Mouse (Mus musculus) midbrain, embryonic 13.5 days (tissue): ENCODE measurements around the gene Plin2. TPM values are rescaled to one million over a fixed set of nuclear protein-coding genes. Genes with fewer than 3 reads are reported as not detected.

ENCODE experiments used
- ATAC-seq: fragments of 200-750 bp; cut with Nextera tagmentation; 2 replicates; pipeline ENCODE4 v1.8.0; 2017; ENCODE audit warnings: mild to moderate bottlenecking, moderate TSS enrichment, moderate library complexity
- H3K27ac ChIP-seq: fragments of 300-500 bp; sonication (generic); 2 replicates; pipeline ENCODE4 v1.5.1; 2015; ENCODE audit warnings: inconsistent platforms, mild to moderate bottlenecking, moderate library complexity
- H3K27me3 ChIP-seq: fragments of 300-500 bp; sonication (generic); 2 replicates; pipeline ENCODE4 v1.6.1; 2015; ENCODE audit warnings: mild to moderate bottlenecking, inconsistent platforms
- H3K36me3 ChIP-seq: fragments of 300-500 bp; sonication (generic); 2 replicates; pipeline ENCODE4 v1.6.1; 2015; ENCODE audit warnings: mild to moderate bottlenecking, inconsistent platforms
- H3K4me1 ChIP-seq: fragments of 300-500 bp; sonication (generic); replicated peaks from 2 replicates; pipeline ENCODE4 v1.6.1; 2015; ENCODE audit warnings: inconsistent platforms
- H3K4me2 ChIP-seq: fragments of 300-500 bp; sonication (generic); replicated peaks from 2 replicates; pipeline ENCODE4 v1.6.1; 2015; ENCODE audit warnings: moderate library complexity, mild to moderate bottlenecking, inconsistent platforms
- H3K4me3 ChIP-seq: fragments of 300-500 bp; sonication (generic); replicated peaks from 2 replicates; pipeline ENCODE4 v1.5.1; 2015; ENCODE audit warnings: mild to moderate bottlenecking, inconsistent platforms
- H3K9ac ChIP-seq: fragments of 300-500 bp; sonication (generic); replicated peaks from 2 replicates; pipeline ENCODE4 v1.6.1; 2015; ENCODE audit warnings: mild to moderate bottlenecking, inconsistent platforms
- H3K9me3 ChIP-seq: fragments of 300-500 bp; sonication (generic); 2 replicates; pipeline ENCODE4 v1.6.1; 2016; ENCODE audit warnings: mild to moderate bottlenecking, inconsistent platforms
- WGBS: fragments of 180-500 bp; shearing (Covaris S2); methylation state at CpG from one replicate; pipeline ENCODE4 v1.1.7; 2015; 5-methylcytosine and 5-hydroxymethylcytosine counted together
- polyA plus RNA-seq: library from polyadenylated mRNA; unstranded; fragments of >200 nt; fragmentation: Nextera tagmentation; extraction: Ambion mirVana; gene quantifications from 2 replicates; pipeline ENCODE4 v1.2.1, GENCODE M21; 2015

Gene Plin2
- polyA plus RNA-seq, 1 experiment from 2014 or later, result 41.8 TPM

DNA sequence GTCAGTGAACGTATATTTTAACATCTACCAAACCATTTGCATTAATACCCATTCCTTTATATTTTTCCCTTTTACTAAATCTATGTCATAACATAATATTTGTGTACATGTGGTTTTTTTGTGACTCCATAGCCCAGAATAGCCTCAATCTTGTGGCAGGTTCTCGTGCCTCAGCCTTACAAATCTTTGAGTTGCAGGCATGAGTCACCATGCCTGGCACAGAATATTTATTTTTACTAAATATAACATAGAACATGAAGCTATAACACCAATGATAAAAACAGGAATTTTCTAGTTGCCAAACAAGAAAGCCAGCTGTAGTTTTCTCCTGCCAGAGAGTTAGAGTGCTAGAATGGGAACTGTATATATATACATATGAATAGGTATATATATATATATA, 49.4 kb downstream of the Plin2 start:
- no peak overlapping the region for H3K4me3 ChIP-seq
- no peaks in the 10 kb centered on the region for H3K4me1 ChIP-seq
- H3K27me3 ChIP-seq, result no peaks in the 10 kb centered on the region
- no peak for ATAC-seq
- no peak overlapping the region for H3K9ac ChIP-seq
- H3K27ac ChIP-seq, result no peak overlapping the region
- WGBS, result 81% methylated on average over 2 of the region's 2 CpGs
- H3K4me2 ChIP-seq, result no peak overlapping the region
- H3K36me3 ChIP-seq, result no peaks in the 10 kb centered on the region
- no peaks in the 10 kb centered on the region for H3K9me3 ChIP-seq

DNA sequence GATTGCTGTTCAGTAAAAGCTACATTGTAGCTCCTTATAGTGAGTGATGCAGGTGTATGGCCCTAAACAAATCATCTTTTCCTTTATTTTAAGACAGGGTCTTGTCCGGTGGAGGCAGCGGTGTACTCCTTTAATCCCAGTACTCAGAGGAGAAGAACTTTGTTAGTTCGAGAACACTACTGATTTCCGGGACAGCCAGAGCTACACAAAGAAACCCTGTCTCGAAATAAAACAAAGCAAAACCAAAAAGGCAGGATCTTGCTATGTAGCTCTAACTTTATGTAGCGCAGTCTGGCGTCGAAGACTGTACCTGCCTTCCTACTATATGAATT, 57.6 kb downstream of the Plin2 start:
- Histone ChIP-seq H3K9me3 (no peaks in the 10 kb centered on the region), H3K4me3 (peak overlapping the region; percentile 88), H3K9ac (peak overlapping the region; percentile 52), H3K4me2 (peak overlapping the region; percentile 87), H3K36me3 (no peaks in the 10 kb centered on the region), H3K4me1 (peaks cover 23% of the 10 kb centered on the region), H3K27ac (peak overlapping the region; percentile 41), H3K27me3 (no peaks in the 10 kb centered on the region)
- 38% methylated on average over 8 of the region's 8 CpGs for WGBS
- ATAC-seq, result no peak

DNA sequence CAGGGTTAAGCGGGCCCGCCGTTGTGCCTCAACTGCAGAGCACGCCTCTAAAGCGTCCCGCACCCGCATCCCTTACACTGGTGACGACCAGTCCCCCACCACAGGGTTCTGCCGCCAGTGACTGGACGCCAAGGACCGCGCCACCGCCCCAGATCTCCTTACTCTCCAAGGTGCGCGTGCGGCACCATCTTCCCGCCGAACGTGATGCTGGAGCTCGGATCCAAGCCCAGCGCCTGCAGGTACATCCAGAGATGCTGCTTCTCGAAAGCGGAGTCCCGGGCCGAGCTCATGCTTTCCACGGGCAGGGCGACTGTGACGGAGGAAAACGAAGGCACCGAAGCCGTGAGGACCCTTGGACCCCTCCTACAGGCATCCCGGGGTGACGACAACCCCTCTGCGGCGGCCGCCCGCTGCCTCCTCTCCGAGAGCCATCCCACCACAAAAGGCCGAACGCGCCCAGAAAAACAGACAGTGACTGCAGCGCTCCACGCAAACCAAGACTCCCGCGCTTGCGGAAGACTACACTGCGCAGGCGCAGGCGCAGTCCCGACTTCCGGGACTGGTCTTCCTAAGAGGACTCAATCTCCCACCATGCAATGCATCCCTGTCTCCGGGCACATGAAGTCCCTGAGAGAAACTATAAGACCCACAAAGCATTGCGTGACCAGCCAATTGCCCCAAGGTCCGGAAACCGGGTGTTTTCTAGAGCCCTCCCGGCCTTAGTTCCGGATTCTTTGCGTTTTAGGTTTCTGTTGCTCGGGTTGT, 58.2 kb downstream of the Plin2 start, which contains the start of gene Haus6:
Gene Haus6 (minus strand): TSS at position 532 of the 765 bp plus-strand sequence.
- Histone ChIP-seq H3K27ac (peak within 1 kb of the TSS; percentile 41), H3K4me1 (peaks cover 23% of the 10 kb centered on the region), H3K9ac (peak within 1 kb of the TSS; percentile 86), H3K9me3 (no peaks in the 10 kb centered on the region), H3K4me3 (peak within 1 kb of the TSS; percentile 88), H3K4me2 (peak within 1 kb of the TSS; percentile 87), H3K27me3 (no peaks in the 10 kb centered on the region), H3K36me3 (peaks cover under 1% of the 10 kb centered on the region; the same call in 1 of the 2 replicates)
- under 1% methylated on average over 59 of the region's 59 CpGs for WGBS
- peak; percentile 100 for ATAC-seq

Other genes starting within 250 kb of the Plin2 start
- not detected in 2 replicates for gene Saxo1, start 111.7 kb downstream of the Plin2 start, polyA plus RNA-seq
- 104 and 116 TPM in 2 replicates for gene Rraga, start 94.4 kb downstream of the Plin2 start, polyA plus RNA-seq
- 11.5 and 12.0 TPM in 2 replicates for gene Haus6, start 58.0 kb downstream of the Plin2 start, polyA plus RNA-seq
- gene Dennd4c, start 78.5 kb upstream of the Plin2 start, polyA plus RNA-seq, result 3.5 and 5.6 TPM in 2 replicates
- gene Rps6, start 187.4 kb upstream of the Plin2 start, polyA plus RNA-seq, result 459 and 472 TPM in 2 replicates
- gene Acer2, start 204.3 kb upstream of the Plin2 start, polyA plus RNA-seq, result 19.4 and 19.9 TPM in 2 replicates